Mouse (Mus musculus): ENCODE results near the gene Gm20662.

The Gm20662 gene

DNA sequence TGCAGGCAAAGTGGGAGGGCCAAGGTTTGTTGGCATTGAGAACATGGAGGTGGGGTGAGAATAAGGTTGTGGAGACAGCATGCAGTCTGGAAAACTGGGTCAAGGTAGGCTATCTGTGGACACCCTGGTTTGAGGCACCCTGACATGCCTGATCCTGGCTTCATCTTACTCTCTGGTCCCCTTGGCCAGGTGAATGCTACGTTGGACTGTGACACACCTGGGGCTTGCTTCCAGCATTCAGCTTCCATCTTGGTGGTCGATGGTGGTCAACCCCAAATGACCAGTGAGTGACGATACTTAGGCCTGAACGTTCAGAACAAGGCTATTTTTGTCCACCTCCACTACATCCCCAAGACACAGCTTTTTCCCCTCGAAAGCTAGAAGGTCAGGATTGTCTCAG, at the start of gene Gm20662:
Gene Gm20662 (plus strand): TSS at position 301 of the 400 bp plus-strand sequence.
- DNase-seq (ENCODE audit: low spot score in 2 of 2), result no peak

DNA sequence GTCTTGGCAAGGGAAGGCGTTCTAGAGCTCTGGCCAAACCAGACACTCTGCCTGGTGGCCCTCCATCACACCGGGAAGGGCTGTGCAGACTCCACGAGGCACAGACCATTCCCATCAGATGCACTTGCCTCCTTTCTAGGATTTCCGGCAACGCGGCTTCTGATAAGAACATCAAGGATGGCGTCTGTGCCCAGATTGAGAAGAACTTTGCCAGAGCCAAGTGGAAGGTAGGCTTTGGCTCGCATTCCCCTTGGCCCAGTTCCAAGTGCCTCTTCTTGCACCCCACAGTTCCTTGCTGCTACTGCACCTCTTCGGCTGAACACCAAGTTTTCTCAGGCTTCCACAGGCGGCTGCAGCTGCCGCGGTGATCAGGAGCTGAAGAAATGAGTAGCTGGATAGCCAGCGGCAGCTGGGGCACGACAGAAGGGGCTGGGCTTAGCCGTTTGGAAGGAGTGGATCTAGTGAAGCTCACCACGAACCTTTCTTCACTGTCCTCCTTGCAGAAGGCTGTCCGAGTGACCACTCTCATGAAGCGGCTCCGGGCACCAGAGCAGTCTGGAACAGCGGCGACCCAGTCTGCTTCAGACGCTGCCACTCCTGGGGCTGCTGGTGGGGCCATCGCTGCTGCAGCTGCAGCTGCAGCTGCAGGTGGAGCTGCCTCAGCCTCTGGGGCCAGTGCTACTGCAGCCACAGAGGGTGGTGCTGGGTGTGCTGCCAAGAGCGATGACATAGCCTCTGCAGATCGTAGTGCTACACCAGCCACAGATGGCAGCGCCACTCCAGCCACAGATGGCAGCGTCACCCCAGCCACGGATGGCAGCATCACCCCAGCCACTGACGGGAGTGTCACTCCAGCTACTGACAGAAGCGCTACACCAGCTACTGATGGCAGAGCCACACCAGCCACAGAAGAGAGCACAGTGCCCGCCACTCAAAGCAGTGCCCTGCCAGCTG, 48.6 kb upstream of the Gm20662 start:
- no peak for DNase-seq (ENCODE audit: low spot score in 2 of 2)

DNA sequence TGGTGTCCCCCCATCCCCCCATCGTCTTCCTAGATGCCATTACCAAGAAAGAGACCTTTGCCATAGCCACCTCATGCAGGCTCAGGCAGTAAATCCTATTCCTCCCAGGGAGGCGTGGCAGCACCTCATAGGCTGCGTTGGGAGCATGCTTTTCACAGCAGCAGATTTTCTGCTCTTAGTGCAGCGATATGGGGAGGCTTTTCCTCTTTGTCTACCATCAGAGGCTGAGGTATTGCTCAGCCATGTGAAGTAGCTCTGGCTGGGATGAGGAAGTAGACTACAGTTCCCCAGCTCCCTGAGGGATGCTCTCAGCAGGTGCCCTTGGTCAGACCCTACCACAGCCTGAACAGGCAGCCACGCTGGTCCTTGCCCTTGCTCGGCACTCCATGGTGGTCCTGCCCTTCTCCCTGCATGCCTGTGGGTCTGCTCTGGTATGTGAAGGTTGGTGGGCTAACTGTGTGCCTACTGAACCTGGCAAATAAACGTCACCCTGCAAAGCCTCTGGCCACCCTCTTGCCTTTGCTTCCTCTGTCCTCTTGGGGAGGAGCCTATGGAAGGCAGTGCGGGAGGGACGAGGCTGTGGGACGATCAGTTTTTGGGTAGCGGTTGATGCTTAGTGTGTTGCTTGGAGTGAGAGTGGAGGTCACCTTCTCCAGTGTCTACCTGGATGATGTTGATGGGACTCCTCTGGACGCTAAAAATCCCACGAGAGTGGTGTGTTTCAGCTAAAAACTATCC, 46.8 kb upstream of the Gm20662 start:
- DNase-seq (ENCODE audit: low spot score in 2 of 2), result no peak

DNA sequence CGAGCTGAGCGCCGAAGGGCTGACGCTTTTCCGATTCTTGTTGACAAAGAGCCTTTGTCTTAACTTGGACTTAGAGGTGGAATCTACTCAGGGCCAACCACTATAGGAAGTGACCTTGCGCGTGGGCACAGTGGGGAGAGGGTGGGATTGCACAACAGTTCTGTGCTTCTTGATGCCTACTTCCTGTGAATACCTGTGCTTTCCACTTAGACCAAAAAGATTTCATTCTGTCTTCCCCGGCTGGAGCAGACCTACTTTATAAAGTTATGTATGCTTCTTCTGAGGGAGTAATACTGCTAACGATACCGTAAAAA, 46.3 kb upstream of the Gm20662 start, which contains the start of gene Traip:
Gene Traip (plus strand): TSS at position 215 of the 314 bp plus-strand sequence.
- DNase-seq (ENCODE audit: low spot score in 2 of 2), result no peak

DNA sequence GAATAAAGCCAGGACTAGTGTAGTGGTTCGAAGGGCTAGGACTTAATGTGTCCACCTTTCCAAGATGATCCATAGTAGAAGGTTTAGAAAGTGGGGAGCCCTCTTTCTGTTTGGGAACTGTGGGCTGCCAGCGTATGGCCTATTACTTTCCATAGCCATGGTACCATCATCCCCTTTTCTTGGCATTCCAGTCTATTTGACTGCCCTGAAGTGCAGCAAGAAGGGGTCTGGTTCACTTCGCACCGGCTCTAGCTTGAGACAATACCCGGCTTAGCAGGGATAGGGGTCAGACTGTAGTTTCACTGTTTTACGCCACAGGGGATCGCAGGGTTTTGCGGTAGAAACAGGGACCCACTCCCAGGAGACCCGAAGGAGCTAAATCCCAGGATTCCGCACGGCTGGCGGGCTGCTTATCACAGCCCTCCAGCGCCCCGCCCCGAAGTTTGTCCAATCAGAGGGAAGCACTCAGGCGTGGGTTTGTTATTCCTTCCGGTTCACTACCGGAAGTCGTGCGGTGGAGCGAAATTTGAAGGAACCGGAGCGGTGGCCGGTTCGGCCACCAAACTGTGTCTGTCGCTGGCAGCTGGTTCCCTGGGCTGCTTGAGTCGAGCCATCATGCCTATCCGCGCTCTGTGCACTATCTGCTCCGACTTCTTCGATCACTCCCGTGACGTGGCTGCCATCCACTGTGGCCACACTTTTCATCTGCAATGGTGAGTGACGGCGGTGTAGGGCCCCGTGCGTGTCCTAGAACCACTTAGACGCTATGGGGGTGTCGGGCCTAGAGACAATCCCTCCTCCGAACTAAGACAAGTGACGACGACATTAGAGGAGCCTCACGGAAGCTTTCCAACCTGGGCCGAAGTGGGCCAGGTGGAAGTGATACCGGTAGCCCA, 45.4 kb upstream of the Gm20662 start:
- peak; percentile 92 to 93 for DNase-seq (ENCODE audit: low spot score in 2 of 2)

DNA sequence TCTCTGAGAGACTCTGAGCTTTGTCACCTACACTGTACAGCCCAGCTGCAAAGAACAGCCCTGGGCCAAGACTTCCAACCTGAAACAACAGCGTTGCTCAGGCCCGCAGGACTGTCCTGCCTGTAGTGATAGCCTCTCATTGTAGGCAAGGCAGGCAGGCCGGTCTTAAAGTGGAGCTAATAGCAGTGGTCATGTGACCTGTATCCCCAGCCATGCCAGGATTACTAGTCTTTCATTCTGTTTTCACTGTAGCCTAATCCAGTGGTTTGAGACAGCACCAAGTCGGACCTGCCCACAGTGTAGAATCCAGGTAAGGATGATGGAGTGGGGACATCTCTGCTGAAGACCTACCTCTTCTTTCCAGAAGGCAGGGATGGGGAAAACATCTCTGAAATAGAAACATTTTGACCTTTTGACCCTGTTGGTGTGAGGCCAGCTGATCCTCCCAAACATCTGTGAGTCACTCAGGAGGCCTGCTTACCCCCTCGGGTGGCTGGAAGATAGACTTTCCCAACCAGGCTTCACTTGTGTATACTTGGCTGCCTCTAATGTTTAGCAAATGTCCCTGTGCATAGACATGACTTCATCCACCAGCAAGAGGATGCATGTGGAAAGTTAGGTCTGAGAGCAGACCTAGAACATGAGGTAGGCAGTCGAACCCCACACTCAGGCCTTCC, 40.4 kb upstream of the Gm20662 start:
- no peak for DNase-seq (ENCODE audit: low spot score in 2 of 2)

DNA sequence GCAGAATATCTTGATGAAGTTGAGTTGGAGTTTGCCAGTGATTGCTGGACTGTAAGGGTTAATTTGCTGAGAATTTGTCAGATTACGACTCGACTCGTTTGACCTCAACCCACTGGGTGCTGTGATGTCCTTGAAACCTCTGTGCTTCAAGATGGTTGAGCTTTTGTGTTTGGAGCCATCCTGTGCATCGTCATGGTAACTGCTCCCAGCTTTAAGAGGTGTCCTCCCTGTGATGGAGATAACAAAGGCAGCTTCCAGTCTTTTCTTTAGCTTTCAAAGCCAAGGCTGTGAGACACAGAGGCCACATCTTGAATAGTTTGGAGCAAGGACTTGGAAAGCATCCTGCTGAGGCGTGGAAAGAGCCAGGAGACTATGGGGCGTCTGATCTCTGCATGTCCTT, 39.0 kb upstream of the Gm20662 start:
- DNase-seq (ENCODE audit: low spot score in 2 of 2), result no peak

DNA sequence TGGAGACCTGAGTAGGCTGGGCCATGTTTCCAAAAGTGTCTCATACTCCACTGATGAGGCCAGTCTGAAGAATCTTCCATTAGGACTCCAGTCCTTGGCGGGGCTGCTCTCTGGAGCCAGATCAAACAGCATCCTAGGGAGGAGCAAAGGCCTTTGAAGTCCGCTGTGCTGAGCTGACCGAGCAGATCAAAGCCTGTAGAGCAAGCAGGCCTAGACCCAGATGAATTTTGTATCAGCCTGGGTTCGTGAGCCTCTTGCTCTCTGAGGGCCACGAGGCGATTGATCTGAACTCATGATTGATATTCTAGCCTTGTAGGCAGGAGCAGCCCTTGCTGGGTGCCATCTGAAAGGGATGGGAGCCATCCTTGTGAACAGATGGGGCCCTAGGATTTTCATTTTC, 36.3 kb upstream of the Gm20662 start:
- DNase-seq (ENCODE audit: low spot score in 2 of 2), result no peak

DNA sequence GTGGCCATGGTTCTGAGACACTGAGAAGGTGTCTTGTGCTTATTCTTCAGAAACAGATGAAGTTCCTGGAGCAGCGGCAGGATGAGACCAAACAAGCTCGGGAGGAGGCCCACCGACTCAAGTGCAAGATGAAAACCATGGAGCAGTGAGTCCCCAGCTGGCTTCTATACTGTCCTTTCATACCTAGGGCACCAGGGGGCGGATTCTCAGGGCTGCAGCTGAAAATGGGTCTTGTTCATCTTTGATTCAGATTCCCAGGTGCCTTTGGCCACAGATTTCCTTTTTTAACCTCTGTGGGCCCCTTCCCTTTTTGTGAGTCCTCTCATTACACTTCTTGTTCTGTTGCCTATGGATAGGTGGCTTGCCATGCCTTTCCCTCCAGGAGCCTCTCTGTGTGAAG, 35.2 kb upstream of the Gm20662 start:
- DNase-seq (ENCODE audit: low spot score in 2 of 2), result no peak

DNA sequence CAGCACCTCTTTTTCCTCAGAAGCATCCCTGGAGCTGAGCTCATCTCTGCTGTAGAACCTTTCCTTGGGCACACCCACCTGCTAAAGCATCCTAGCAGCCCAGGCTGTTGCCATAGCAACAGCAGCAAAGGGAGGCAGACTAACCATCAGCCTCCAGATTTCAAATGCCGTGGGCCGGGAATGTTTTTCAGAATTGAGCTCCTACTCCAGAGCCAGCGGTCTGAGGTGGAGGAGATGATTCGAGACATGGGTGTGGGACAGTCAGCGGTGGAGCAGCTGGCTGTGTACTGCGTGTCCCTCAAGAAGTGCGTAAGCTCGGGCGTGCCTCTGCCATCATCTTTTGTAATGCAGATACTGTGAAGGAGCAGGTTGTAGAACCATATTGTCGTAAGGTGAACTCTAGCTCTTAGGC, 34.8 kb upstream of the Gm20662 start:
- DNase-seq (ENCODE audit: low spot score in 2 of 2), result peak; percentile 88 to 90

DNA sequence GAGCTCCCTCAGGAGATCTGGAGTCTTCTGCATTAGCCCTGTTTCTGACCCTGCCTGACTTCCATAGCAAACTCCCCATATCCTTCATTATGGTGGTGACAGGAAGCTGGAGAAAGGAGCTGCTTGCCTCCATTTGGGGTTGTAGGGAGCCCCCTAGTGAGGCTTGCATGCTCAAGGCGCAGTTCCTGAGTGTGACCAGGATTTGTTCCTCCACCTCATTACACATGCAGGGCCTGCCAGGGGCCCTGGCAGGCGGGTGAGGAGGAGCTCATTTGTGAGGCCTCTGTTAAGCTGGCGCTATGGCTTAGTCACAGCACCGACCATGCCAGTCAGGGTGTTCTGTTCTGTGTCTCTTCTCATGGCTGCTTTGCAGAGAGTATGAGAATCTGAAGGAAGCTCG, 34.3 kb upstream of the Gm20662 start:
- DNase-seq (ENCODE audit: low spot score in 2 of 2), result peak; percentile 74 to 75

DNA sequence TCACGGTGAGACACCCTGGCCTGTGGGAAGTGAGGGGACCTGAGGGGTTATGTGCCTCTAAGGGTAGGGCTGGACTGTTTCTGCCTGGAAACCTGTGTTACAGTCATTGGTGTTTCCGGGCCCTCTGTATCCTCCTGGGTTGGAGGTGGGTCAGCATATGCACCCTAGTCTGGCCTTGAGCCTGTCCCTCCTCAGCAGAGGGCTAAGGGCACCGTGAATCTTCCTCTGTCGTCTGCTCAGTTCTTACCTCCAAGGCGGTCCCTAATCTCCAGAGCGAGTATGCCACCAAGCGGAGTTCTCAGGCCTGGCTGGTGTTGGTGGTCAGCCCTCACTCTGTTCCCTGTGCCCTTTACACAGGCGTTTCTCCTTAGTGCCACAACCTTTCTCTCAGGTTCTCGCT, 33.2 kb upstream of the Gm20662 start:
- no peak for DNase-seq (ENCODE audit: low spot score in 2 of 2)

DNA sequence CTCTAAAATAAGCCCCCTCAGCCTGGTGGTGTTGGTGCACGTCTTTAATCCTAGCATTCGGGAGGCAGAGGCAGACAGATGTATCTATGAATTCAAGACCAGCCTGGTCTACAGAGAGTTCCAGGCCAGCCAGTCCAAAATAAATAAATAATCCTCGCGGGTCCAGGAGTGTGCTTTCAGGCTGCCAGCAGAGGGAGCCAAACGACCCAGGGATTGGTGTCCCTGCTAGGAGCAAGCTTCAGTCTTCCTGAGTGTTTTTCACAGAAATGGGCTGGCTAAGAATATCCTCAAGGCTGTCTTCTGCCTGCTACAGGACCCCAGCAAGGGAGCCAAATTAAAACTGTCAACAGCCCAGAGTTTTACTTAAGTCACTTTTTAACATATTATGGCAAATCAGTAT, 32.4 kb upstream of the Gm20662 start:
- DNase-seq (ENCODE audit: low spot score in 2 of 2), result peak; percentile 74 to 76

DNA sequence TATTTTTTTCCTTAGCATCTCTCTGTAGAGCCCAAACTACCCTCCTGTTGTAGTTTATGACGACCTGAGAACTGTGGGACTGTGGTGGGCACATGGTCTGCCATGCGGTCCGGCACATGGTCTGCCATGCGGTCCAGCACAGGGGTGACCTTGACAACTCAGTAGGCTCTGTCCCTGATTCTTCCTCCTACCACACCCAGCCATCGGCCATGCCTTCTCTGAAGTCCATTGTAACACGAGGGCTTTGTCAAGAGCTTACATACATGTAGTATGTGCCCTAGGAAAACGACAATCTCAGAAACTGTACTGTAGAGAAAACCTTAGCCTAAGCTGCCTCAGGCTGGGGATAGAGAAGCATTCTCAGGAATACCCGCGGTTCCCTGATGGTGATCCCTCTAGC, 31.5 kb upstream of the Gm20662 start:
- no peak for DNase-seq (ENCODE audit: low spot score in 2 of 2)

DNA sequence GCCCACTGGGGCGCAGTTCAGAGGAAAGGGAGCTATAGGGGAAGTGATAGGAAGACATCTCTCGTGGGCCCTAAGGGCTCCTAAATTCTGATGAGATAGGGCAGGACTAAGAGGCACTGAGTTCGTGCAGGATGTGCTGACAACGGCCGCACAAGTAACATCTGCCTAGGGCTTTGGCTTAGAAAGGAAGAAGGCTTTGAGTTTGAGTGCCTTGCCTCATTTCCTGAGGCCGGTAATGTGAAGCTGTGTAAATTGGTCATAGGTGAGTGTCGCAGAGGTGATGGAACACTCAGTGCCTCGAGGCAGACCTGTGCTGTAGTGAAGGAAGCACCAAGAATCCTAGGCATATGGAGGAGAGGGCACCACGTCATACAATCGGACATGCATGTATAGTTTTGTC, 29.5 kb upstream of the Gm20662 start:
- no peak for DNase-seq (ENCODE audit: low spot score in 2 of 2)

DNA sequence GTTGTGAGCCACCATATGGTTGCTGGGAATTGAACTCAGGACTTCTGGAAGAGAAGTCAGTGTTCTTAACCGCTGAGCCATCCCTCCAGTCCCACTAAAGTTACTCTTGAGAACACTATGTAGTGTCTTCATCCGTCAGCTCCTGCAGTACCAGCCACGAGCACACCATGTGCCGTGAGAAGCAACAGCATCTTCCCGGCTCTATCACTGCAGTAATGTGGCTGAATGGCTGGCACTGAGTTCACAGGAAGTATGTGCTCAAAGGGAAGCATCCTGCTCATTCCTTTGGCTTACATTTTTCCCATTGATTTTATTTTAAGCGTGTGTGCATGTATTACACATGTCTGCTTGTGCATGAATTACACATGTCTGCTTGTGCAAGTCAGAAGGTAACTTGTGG, 28.7 kb upstream of the Gm20662 start:
- DNase-seq (ENCODE audit: low spot score in 2 of 2), result no peak

DNA sequence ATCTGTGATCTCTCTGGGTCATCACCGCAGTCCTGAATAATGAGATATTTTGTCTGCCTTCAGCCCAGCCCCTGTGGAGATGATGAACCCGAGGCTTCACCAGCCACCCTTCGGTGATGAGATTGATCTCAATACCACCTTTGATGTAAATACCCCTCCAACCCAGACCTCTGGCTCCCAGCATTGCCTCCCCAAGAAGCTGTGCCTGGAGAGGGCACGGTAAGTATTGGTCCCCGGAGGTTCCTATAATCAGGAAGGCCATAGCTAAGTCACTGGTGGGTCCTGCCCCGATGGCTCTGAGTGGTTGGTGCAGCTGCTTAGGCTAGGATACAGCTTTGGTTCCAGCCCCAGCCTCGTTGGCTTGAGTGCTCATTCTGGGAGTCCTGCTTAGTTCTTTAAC, 27.6 kb upstream of the Gm20662 start:
- no peak for DNase-seq (ENCODE audit: low spot score in 2 of 2)

DNA sequence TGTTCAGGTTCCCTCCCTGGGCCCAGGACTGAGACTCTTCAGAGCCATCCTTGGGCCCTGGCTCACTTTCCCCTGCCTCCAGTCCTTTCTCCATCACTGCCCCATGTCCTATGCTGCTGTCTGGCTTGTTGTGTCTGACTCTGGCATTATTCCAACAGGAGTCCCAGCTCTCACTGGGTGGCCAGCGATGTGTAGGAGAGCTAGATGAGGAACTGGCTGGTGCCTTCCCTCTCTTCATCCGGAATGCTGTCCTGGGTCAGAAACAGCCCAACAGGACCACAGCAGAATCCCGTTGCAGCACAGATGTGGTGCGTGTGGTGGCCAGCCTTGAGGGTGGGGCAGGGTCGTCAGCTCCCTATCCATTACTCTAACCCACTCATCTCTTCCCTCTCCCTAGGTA, 25.8 kb upstream of the Gm20662 start:
- DNase-seq (ENCODE audit: low spot score in 2 of 2), result no peak

DNA sequence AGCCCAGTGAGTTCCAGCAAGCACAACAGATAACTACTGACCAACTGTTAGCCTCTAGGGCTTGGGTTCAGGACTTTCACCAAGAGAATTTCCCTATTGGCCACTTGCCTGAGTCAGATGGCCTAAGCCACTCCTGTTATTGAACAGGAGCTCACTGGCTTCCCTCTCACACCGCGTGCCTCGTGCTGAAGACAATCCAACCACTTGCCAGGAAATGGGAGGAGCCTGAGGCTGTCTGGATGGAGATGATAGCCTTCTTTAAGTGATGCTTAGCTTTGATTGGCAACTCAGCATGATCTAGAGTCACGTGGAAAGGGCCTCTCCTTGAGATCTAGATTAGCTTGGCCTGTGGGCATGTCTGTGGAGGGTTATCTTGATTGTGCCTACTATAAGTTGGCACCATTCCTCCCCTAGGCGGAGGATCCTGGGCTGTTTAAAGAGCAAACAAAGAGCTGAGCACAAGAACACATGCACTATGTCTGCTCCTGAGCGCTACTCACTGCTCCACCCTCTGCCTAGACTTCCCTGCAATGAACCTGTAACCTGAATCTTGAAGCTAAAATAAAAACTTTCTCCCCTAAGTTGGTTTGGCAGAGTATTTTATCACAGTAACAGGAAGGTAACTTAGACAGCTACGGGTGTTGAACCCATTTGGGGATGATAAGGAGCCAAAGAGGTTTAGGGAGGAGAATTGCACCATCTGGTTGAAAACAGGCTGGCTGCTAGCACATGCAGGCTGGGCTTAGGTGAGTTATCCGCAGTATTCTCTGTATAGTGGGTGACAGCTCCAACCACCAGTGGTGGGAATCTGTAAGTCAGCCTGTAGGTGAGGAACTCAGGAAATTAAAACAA, 24.2 kb upstream of the Gm20662 start:
- no peak for DNase-seq (ENCODE audit: low spot score in 2 of 2)

DNA sequence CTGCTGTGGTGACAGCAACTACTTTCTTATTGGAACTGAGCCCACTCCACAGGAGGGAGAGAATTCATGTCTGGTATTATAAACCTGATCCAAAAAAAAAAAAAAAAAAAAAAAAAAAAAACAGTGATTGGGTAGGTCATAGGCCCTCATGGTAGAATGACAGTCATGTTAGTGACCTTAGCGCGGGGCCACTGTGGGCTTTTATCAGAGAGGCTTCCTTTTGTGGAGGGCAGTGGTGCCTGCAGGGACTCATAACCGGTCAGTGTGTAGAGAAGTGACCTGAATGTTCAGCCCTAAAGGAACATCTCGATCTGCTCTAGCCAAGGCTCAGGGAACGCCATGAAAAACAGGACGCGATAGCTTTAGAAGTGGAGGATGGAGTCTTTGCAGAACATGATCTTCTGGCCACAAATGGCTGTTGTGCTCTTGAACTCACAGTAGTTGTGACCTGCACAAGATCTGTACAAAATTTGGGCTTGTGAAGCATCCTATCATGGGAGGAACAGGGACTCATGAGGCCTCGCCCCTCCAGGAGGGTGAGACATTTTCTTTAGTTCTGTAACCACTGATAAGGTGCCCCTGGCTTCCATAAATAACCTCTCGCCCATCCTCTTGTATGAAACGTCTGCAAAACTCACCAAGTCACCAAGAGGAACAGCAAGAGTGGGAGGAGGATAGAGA, 21.5 kb upstream of the Gm20662 start:
- DNase-seq (ENCODE audit: low spot score in 2 of 2), result no peak

Measured in right cerebral cortex, adult 2 months (tissue).